Mouse (Mus musculus) stomach, embryonic 15.5 days (tissue): Measurements from ENCODE around the gene 4430402I18Rik. TPM values are rescaled to one million over a fixed set of nuclear protein-coding genes. Genes with fewer than 3 reads are reported as not detected.

Experiments
- ATAC-seq: fragments of 200-750 bp; cut with Nextera tagmentation; 2 replicates; pipeline ENCODE4 v1.8.0; 2017; ENCODE audit warnings: low read depth, moderate number of reproducible peaks, moderate TSS enrichment; ENCODE audit not compliant: insufficient read depth, low FRiP score
- H3K27ac ChIP-seq: fragments of 300-500 bp; sonication (generic); 2 replicates; pipeline ENCODE4 v1.5.1; 2015; ENCODE audit warnings: mild to moderate bottlenecking, inconsistent platforms
- H3K27me3 ChIP-seq: fragments of 300-500 bp; sonication (generic); replicated peaks from 2 replicates; pipeline ENCODE4 v1.6.1; 2015; ENCODE audit warnings: inconsistent platforms
- H3K36me3 ChIP-seq: fragments of 300-500 bp; sonication (generic); 2 replicates; pipeline ENCODE4 v1.6.1; 2015; ENCODE audit warnings: inconsistent platforms
- H3K4me1 ChIP-seq: fragments of 300-500 bp; sonication (generic); 2 replicates; pipeline ENCODE4 v1.6.1; 2015; ENCODE audit warnings: inconsistent platforms
- H3K4me2 ChIP-seq: fragments of 300-500 bp; sonication (generic); 2 replicates; pipeline ENCODE4 v1.6.1; 2015; ENCODE audit warnings: mild to moderate bottlenecking, inconsistent platforms
- H3K4me3 ChIP-seq: fragments of 300-500 bp; sonication (generic); replicated peaks from 2 replicates; pipeline ENCODE4 v1.5.1; 2015; ENCODE audit warnings: inconsistent platforms
- H3K9ac ChIP-seq: fragments of 300-500 bp; sonication (generic); 2 replicates; pipeline ENCODE4 v1.6.1; 2015; ENCODE audit warnings: inconsistent platforms
- H3K9me3 ChIP-seq: fragments of 300-500 bp; sonication (generic); 2 replicates; pipeline ENCODE4 v1.6.1; 2016; ENCODE audit warnings: inconsistent platforms
- WGBS: fragments of 180-500 bp; shearing (Covaris S2); methylation state at CpG from one replicate; pipeline ENCODE4 v1.1.7; 2015; 5-methylcytosine and 5-hydroxymethylcytosine counted together
- polyA plus RNA-seq: library from polyadenylated mRNA; unstranded; fragments of >200 nt; fragmentation: Nextera tagmentation; extraction: Ambion mirVana; gene quantifications from 2 replicates; pipeline ENCODE4 v1.2.1, GENCODE M21; 2015

4430402I18Rik gene
- polyA plus RNA-seq, 1 experiment from 2014 or later, result 1.9 TPM

DNA sequence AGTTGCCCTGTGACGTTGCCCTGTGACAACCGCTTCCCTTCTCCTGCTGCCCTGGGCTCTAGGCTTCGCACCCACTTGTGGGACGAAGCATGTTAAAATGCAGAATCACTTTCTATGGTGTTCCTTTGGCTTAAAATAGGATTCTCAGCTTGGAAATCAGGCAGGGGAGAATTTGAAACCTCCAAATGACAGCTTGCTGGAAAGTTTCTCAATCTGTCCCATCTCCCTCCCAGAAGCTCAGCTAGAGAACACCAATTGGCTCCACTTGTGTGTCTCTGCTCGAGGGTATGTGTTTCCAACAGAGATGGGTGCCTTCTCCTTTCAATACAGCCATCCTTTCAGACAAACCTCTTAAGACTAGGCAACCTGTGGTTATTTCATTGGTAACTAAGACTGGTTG is 76.4 kb downstream of the 4430402I18Rik start:
- H3K4me3 ChIP-seq, result no peak overlapping the region
- H3K9ac ChIP-seq, result no peak overlapping the region
- 74% methylated on average over 5 of the region's 5 CpGs for whole genome bisulfite sequencing
- ATAC-seq, result no peak
- H3K27me3 ChIP-seq, result no peaks in the 10 kb centered on the region
- H3K4me1 ChIP-seq, result no peaks in the 10 kb centered on the region
- H3K36me3 ChIP-seq, result no peaks in the 10 kb centered on the region
- no peaks in the 10 kb centered on the region for H3K9me3 ChIP-seq
- H3K27ac ChIP-seq, result no peak overlapping the region
- H3K4me2 ChIP-seq, result no peak overlapping the region

DNA sequence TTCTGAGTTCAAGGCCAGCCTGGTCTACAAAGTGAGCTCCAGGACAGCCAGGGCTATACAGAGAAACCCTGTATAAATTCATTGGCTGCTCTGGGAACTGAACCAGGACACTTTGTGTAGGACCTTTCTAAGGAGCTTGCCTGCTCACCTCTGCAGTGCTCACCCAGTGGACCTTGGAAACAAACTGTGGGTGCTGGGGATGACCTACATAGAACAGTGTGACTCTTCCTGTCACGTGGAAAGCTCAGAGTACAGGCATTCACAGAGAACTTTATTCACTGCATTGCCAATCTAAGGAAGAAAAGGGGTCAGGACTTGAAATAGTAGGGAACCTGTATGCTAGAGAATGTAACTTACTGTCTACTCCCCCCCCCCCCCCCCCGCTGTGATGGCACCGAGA is 78.3 kb downstream of the 4430402I18Rik start:
- no peaks in the 10 kb centered on the region for H3K36me3 ChIP-seq
- no peaks in the 10 kb centered on the region for H3K4me1 ChIP-seq
- no peak overlapping the region for H3K4me3 ChIP-seq
- ATAC-seq, result no peak
- 87% methylated on average over 2 of the region's 3 CpGs for WGBS
- H3K4me2 ChIP-seq, result no peak overlapping the region
- H3K27me3 ChIP-seq, result no peaks in the 10 kb centered on the region
- H3K9me3 ChIP-seq, result no peaks in the 10 kb centered on the region
- H3K9ac ChIP-seq, result no peak overlapping the region
- H3K27ac ChIP-seq, result no peak overlapping the region

DNA sequence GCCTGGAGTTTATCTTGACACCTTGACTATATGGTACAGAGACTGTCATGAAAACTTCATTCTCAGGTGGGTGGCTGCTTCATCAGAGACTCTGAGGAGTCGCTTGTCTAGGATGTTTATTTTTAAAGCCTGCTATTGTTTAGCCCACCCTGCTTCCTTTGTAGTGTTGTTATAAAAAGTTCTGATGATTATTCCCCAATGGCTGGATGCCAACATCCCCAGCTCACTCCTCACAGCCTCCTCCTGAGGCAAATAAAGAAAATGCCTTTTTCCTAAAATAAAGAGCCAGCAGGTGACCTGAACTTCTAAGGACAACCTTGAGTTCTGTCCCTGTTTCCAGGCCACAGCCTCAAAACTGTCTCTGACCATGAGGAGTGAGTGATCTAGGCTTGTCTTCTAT is 79.1 kb downstream of the 4430402I18Rik start:
- Histone ChIP-seq H3K4me2 (no peak overlapping the region), H3K4me1 (no peaks in the 10 kb centered on the region)
- 39% methylated on average over 1 of the region's 1 CpGs for WGBS

DNA sequence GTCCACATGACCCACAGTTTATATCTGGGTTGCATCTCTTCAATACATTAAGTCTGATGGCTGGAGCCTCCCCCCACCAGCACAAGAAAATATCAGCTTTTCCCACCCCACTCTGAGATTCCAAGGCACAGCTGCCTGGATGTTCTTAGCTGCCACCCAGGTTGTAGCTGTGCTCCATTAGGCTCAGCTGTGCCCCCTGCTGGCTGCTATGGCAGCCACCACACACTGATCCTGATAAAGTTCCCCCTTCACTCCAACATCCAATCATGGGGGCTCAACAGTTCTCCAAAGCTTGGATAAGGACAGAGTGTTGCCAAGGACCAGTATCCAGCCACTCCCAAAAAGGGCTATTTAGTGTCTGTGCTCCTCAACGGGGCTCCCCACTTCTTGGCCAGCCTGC is 84.5 kb downstream of the 4430402I18Rik start:
- H3K27ac ChIP-seq, result no peak overlapping the region
- no peaks in the 10 kb centered on the region for H3K36me3 ChIP-seq
- no peaks in the 10 kb centered on the region for H3K4me1 ChIP-seq
- 48% methylated on average over 1 of the region's 1 CpGs for WGBS
- H3K4me3 ChIP-seq, result no peak overlapping the region
- H3K4me2 ChIP-seq, result no peak overlapping the region
- H3K27me3 ChIP-seq, result no peaks in the 10 kb centered on the region
- no peaks in the 10 kb centered on the region for H3K9me3 ChIP-seq
- ATAC-seq, result no peak
- H3K9ac ChIP-seq, result no peak overlapping the region

More for the DNA sequence above, 79.1 kb downstream of the 4430402I18Rik start:
- H3K4me3 ChIP-seq, result no peak overlapping the region
- no peaks in the 10 kb centered on the region for H3K9me3 ChIP-seq
- no peak overlapping the region for H3K9ac ChIP-seq
- H3K27ac ChIP-seq, result no peak overlapping the region
- no peak for ATAC-seq
- H3K27me3 ChIP-seq, result no peaks in the 10 kb centered on the region
- H3K36me3 ChIP-seq, result no peaks in the 10 kb centered on the region

DNA sequence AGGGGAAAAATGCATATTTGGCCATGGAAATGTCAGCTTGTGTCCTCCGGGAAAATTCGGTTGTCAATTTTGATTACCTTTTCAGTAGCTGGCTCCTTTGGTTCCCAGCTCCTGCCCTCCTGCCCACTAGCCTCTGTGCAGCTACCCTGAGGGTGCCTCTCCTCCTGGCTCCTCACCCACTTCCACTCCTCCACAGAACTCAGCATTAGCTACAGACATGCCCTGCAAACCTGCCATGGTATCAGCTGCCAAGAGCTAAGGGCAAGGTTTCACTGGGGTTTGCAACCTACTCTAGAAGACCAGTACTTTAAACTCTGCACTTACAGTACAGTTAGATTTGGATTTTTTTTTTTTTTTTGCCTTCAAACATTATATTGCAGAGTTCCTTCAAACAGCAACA is 88.1 kb downstream of the 4430402I18Rik start:
- 79% methylated on average over 2 of the region's 2 CpGs for WGBS

DNA sequence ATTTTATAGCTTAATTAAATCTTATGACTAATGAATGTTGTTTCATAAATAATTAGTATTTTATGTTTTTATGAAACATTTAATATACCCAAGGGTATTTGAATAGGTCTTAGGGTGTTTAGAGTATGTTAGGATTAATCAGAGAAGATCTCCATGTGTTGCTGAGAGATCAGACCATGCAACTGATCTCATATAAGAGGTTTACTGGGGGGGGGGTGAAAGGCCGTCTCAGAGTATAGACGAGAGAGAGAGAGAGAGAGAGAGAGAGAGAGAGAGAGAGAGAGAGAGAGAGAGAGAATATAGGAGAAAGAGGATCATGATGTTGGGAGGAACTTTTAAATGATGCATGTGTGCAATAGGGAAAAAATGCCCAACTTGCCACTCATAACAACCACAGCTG is 97.2 kb downstream of the 4430402I18Rik start:
- Histone ChIP-seq H3K9me3 (no peaks in the 10 kb centered on the region), H3K27ac (no peak overlapping the region), H3K36me3 (no peaks in the 10 kb centered on the region), H3K27me3 (no peaks in the 10 kb centered on the region), H3K4me1 (no peaks in the 10 kb centered on the region), H3K9ac (no peak overlapping the region), H3K4me3 (no peak overlapping the region), H3K4me2 (no peak overlapping the region)
- no peak for ATAC-seq
- WGBS, result 41% methylated on average over 2 of the region's 2 CpGs

More for the DNA sequence above, 88.1 kb downstream of the 4430402I18Rik start:
- Histone ChIP-seq H3K9ac (no peak overlapping the region), H3K4me1 (no peaks in the 10 kb centered on the region), H3K27me3 (no peaks in the 10 kb centered on the region), H3K9me3 (no peaks in the 10 kb centered on the region), H3K4me2 (no peak overlapping the region), H3K36me3 (no peaks in the 10 kb centered on the region), H3K4me3 (no peak overlapping the region), H3K27ac (no peak overlapping the region)
- ATAC-seq, result no peak

DNA sequence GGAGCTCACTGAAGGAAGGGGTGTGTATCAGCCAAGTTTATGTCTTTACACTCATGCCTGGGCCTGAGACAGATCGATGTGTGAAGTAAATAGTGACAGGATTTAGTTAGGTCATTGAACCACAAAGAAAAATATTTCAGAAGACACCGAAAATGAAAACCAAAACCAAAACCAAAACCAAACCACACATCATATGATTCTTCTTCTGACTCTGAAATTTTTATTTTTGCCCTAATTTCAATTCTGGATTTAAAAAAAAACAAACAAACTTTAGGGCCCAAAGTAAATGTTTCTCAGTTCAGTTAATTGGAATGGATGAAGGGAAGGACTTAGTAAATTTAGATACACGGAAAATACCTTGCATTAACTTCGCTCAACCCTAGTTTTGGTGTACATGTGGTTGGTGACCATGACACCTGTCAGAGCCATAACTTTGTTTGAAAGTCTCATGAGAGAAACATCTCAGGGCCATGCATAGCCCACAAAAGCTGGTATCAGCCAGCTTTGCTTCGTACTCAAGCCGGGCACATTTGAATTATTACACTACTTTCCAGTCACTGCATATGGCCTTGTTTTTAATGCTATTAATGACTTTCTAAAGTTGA is 98.2 kb downstream of the 4430402I18Rik start:
- Histone ChIP-seq H3K4me2 (no peak overlapping the region), H3K27me3 (no peaks in the 10 kb centered on the region), H3K9ac (no peak overlapping the region), H3K36me3 (no peaks in the 10 kb centered on the region), H3K27ac (no peak overlapping the region), H3K4me1 (no peaks in the 10 kb centered on the region), H3K9me3 (no peaks in the 10 kb centered on the region), H3K4me3 (no peak overlapping the region)
- 84% methylated on average over 6 of the region's 6 CpGs for WGBS
- no peak for ATAC-seq

DNA sequence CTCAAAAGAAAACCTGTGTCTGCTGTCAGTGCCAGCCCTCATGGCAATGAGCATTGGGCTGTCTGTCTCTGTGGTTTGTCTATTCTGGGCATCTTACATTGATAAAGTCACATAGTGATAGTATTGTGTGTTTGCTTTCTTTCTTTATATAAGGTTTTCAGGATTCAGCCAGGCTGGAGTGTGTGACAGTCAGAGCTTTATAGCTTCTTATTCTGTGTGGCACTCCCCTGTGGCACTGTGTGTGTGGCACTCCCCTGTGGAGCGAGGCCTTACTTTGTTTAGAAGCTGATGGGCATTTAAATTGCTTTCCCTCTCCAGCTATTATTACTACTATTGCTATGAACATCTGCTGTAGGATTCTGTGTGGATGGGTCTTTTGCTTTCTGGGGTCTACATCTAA is 102.1 kb downstream of the 4430402I18Rik start:
- 81% methylated on average over 1 of the region's 1 CpGs for WGBS

DNA sequence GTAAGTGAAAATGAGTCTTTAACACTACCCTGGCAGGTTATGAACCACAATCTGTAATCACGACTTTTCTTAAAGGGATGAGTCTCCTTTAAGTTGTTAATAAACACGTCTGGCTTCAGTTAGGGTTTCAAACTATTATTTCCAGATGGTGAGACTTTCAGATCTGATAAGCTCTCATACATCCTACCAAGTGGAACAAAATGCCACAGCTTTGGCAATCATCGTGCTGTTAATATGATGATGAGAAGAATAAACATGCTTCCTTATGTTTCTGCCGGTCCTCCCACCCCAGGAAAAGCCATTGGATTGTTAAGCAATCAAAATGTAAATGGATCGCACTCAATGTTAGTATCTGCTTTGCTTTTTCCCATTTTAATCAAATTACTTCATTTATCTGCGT is 102.6 kb downstream of the 4430402I18Rik start:
- Histone ChIP-seq H3K36me3 (no peaks in the 10 kb centered on the region), H3K4me3 (no peak overlapping the region), H3K27ac (no peak overlapping the region), H3K9me3 (no peaks in the 10 kb centered on the region), H3K9ac (no peak overlapping the region), H3K27me3 (no peaks in the 10 kb centered on the region), H3K4me1 (no peaks in the 10 kb centered on the region), H3K4me2 (no peak overlapping the region)
- 70% methylated on average over 6 of the region's 6 CpGs for WGBS
- no peak for ATAC-seq

More for the DNA sequence above, 102.1 kb downstream of the 4430402I18Rik start:
- no peaks in the 10 kb centered on the region for H3K36me3 ChIP-seq
- H3K4me1 ChIP-seq, result no peaks in the 10 kb centered on the region
- H3K4me3 ChIP-seq, result no peak overlapping the region
- no peak overlapping the region for H3K27ac ChIP-seq
- ATAC-seq, result no peak
- H3K9ac ChIP-seq, result no peak overlapping the region
- H3K27me3 ChIP-seq, result no peaks in the 10 kb centered on the region
- no peaks in the 10 kb centered on the region for H3K9me3 ChIP-seq
- no peak overlapping the region for H3K4me2 ChIP-seq

DNA sequence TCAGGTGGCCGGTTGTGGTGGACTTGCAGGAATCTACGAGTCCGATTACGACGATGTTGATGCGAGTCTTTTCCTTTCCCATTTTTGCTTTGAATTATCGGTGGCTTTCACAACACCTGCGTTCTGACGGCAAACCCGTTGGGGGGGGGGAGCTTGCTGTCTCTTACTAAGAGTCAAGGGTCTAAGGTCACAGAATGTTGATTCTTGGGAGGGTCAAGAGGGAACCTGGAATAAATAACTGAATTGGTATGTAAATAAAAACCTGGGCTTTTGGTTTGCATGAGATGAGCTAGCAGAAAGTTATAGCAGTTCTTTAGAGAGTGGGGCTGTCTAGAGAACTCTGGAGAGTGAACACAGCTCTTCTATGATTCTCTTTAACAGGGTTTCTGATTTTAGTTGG is 104.0 kb downstream of the 4430402I18Rik start:
- whole genome bisulfite sequencing, result 59% methylated on average over 10 of the region's 10 CpGs
- Histone ChIP-seq H3K4me1 (no peaks in the 10 kb centered on the region), H3K4me3 (no peak overlapping the region), H3K9me3 (no peaks in the 10 kb centered on the region), H3K27ac (no peak overlapping the region), H3K36me3 (no peaks in the 10 kb centered on the region), H3K4me2 (no peak overlapping the region), H3K27me3 (no peaks in the 10 kb centered on the region), H3K9ac (no peak overlapping the region)
- ATAC-seq, result no peak

DNA sequence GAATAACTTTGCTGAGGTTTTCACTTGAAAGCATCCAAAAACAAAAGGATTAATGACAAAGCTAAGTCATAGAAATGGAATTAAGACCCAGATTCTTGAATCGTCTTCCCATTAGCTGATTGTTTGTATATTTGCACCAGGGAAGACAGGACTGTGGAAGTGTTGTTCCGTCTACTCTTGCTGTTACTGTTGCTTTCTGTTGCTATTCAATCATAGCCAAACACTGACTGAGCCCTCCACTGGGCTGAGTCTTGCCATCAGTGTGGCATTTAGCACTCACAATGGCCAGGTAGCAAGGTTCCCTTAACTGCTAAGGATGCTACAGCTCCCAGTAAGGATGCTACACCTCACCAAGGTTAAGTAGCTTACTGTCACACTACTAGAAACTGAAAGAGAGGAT is 107.4 kb downstream of the 4430402I18Rik start:
- Histone ChIP-seq H3K4me2 (no peak overlapping the region), H3K27me3 (no peaks in the 10 kb centered on the region), H3K27ac (no peak overlapping the region), H3K9me3 (no peaks in the 10 kb centered on the region), H3K4me1 (no peaks in the 10 kb centered on the region), H3K9ac (no peak overlapping the region), H3K4me3 (no peak overlapping the region), H3K36me3 (no peaks in the 10 kb centered on the region)
- WGBS, result 76% methylated on average over 2 of the region's 2 CpGs
- no peak for ATAC-seq

DNA sequence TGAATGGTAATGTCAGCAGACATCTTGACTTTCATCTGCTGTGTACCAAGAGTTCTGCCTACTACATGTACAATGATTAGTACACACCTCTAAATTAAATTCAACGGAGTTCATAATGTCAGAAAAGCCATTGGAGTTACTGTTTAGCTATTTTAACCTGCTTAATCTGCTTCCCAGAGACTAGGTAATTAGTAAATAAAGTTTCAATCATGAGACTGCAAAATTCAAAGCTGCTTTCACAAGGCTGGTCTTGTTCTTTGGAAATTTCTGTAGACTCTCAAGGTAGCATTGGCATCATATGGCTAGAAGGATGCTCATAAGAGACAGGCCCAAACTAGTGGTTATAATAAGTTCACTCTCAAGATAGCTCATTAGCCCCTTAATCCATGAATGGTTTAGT is 112.8 kb downstream of the 4430402I18Rik start:
- Histone ChIP-seq H3K4me3 (no peak overlapping the region), H3K9ac (no peak overlapping the region), H3K4me1 (no peaks in the 10 kb centered on the region), H3K27ac (no peak overlapping the region), H3K36me3 (no peaks in the 10 kb centered on the region), H3K4me2 (no peak overlapping the region), H3K9me3 (no peaks in the 10 kb centered on the region), H3K27me3 (no peaks in the 10 kb centered on the region)
- WGBS, result 81% methylated on average over 1 of the region's 1 CpGs
- no peak for ATAC-seq

DNA sequence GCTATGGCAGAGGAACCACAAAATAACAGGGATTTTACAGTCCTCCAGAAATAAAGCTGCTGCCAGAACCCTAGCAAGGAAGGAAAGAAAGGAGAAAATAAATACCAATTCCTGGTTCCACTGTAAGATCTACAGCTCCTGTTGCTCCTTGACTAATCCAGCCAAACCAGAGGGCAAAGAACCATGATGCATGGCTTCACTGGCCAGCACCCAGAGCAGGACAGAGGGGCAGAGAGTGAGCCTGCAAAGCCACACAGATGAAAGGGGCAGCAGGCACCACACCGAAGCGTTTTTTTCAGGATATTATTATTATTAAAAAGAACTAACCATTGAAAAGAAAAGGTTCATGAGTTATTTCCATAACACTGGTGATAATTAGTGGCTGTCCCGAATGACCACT is 115.6 kb downstream of the 4430402I18Rik start:
- H3K4me1 ChIP-seq, result no peaks in the 10 kb centered on the region
- no peak overlapping the region for H3K9ac ChIP-seq
- H3K4me2 ChIP-seq, result no peak overlapping the region
- no peak for ATAC-seq
- H3K9me3 ChIP-seq, result no peaks in the 10 kb centered on the region
- WGBS, result 93% methylated on average over 3 of the region's 3 CpGs
- H3K36me3 ChIP-seq, result no peaks in the 10 kb centered on the region
- no peak overlapping the region for H3K4me3 ChIP-seq
- no peak overlapping the region for H3K27ac ChIP-seq
- H3K27me3 ChIP-seq, result no peaks in the 10 kb centered on the region
